Mouse (Mus musculus): ENCODE data around the gene U2af1. TPM values are rescaled to one million over a fixed set of nuclear protein-coding genes. Genes with fewer than 3 reads are reported as not detected.
A peak's percentile ranks its signal among the peaks of the same experiment; 100 is the strongest.
"Not testable (repeated sequence)": the region's sequence is repeated elsewhere in the genome, so short reads cannot be mapped to it uniquely, and the experiment has no call there.

Gene U2af1
- total RNA-seq (2021), result 100 to 1,000 TPM; 125 to 131 TPM
- long read RNA-seq, experiment 1, transcript U2af1-204 (2 exons, 703 nt), result minor isoform, 5 of 29 reads
- long read RNA-seq, experiment 1, transcript U2af1-201 (8 exons, 1,046 nt), result major isoform, 12 of 29 reads
- long read RNA-seq, experiment 1, partial matches to known transcripts, result 0 of 29 reads
- long read RNA-seq, experiment 1, other reads (novel, unspliced or antisense), result 8 of 29 reads
- long read RNA-seq, experiment 2, transcript U2af1-201 (8 exons, 1,046 nt), result major isoform, 21 of 45 reads
- long read RNA-seq, experiment 2, transcript U2af1-202 (8 exons, 923 nt), result minor isoform, 5 of 45 reads
- long read RNA-seq, experiment 2, transcript U2af1-204 (2 exons, 703 nt), result minor isoform, 7 of 45 reads
- long read RNA-seq, experiment 2, partial matches to known transcripts, result 1 of 45 reads
- long read RNA-seq, experiment 2, other reads (novel, unspliced or antisense), result 7 of 45 reads

DNA sequence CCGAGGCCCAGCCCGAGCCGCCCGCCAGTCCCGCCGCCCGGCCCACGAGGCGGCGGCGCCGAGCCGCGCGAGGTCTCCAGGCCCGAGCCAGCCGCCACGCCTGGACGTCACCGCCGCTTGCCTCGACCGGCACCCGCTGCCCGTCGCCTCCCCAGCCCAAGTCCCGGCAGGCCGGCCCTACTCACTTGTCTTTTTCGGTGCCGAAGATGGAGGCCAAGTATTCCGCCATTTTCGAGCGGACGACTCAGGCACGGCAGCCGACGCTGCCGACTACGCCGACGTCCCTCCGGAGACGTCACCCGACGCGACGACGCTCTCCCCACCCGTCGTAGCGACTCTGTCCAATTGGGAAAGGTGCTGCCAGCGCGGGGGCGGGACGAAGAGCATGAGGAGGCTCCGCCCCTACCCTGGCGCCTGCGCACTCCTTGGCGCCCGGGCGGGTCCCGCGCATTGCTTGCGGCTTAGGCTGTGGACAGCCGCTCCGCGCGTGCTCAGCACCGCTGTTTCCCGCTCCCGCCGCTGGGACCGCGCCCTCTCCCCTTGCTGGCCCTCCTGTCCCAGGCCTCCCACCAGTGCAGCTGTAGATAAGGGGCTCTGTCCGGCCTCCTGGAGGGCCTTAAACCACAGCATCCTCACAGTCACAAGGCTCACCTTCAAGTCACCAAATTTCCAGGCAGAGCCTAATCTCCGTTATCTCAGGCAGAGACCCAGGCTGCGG, at the start of gene U2af1:
TSS of gene U2af1 (minus strand) at position 425 of the 718 bp plus-strand sequence.
- TF ChIP-seq CTCF (conservative IDR thresholded peaks at IDR 0.05), result peak; percentile 35; the same call in 1 of the 2 replicates
- peak; percentile 98 to 99 for DNase-seq (ENCODE audit: low spot score in 2 of 2)
- peak within 1 kb of the TSS; percentile 93 for H3K27ac ChIP-seq
- H3K4me3 ChIP-seq, result peak within 1 kb of the TSS; percentile 78

GRCm38 (mm10) chr17:31705271-31706020, 46.8 kb upstream of the U2af1 start:
- H3K27ac ChIP-seq, result no peak overlapping the region
- no peak overlapping the region for H3K4me3 ChIP-seq
- peak; percentile 54 to 61 for DNase-seq (ENCODE audit: low spot score in 2 of 2)
- TF ChIP-seq CTCF (conservative IDR thresholded peaks at IDR 0.05), result no peak

- no peak for TF ChIP-seq CTCF (conservative IDR thresholded peaks at IDR 0.05)
- Histone ChIP-seq H3K4me3 (no peak overlapping the region), H3K27ac (no peak overlapping the region)
- DNase-seq (ENCODE audit: low spot score in 2 of 2), result no peak
Measured at GRCm38 (mm10) chr17:31703276-31703980, 44.7 kb upstream of the U2af1 start.

GRCm38 (mm10) chr17:31698347-31698746, 39.7 kb upstream of the U2af1 start:
- no peak overlapping the region for H3K4me3 ChIP-seq
- DNase-seq (ENCODE audit: low spot score in 2 of 2), result no peak
- H3K27ac ChIP-seq, result no peak overlapping the region
- no peak for TF ChIP-seq CTCF (conservative IDR thresholded peaks at IDR 0.05)

DNA sequence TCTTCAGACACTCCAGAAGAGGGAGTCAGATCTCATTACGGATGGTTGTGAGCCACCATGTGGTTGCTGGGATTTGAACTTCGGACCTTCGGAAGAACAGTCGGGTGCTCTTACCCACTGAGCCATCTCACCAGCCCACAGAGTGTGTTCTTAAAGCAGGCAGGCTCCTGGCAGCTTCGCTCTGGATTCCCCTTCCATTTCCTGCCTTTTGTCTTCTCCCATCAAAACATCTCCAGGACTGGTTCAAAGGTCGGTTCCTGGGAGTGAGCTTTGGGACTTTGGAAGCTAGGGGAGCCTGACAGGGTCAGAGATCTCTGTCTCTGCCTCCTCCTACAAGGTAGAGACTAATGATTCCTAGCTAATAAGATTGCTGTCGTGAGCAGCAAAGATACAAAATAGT, 36.7 kb upstream of the U2af1 start:
- H3K27ac ChIP-seq; H3K4me3 ChIP-seq; DNase-seq (ENCODE audit: low spot score in 2 of 2): not testable (repeated sequence)

DNA sequence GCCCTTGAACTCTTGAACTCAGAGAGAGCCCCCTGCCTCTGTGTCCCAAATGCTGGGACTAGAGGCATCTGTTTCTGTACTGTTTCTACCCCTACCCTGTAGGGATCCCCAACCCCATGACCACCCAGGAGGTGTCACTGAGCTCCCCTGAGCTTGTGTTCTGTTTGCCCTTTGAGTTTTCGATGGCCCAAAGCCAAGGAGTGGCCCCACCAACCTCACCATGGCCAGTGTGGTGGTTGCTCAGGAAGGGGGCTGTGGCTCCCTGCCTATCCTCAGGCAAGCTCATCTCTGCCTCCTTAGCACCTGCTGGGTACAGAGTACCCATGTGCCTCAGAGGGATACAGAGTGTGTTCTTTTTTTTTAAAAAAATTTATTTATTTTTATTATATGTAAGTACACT, 36.3 kb upstream of the U2af1 start:
- H3K4me3 ChIP-seq, result no peak overlapping the region
- H3K27ac ChIP-seq, result no peak overlapping the region
- TF ChIP-seq CTCF (conservative IDR thresholded peaks at IDR 0.05), result no peak
- DNase-seq (ENCODE audit: low spot score in 2 of 2), result no peak

DNA sequence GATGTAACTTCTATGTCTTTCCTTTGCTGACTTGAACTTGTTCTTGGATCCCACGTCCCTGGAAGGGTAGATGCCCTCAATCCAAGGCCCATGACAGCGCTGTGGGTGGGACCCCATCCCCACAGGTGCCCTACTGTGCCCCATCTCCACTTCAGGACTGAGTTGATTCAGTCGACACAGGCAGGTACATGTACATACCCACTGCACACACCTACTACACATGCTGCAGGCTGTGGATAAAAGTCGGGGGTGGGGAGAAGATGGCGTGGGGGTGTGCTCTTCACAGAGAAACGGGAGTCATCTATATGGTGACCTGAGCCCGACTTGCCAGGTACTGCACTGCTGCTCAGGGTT, 35.3 kb upstream of the U2af1 start:
- no peak overlapping the region for H3K4me3 ChIP-seq
- no peak for TF ChIP-seq CTCF (conservative IDR thresholded peaks at IDR 0.05)
- H3K27ac ChIP-seq, result no peak overlapping the region
- no peak for DNase-seq (ENCODE audit: low spot score in 2 of 2)

GRCm38 (mm10) chr17:31693330-31694022, 34.8 kb upstream of the U2af1 start:
- peak; percentile 65 to 84 for DNase-seq (ENCODE audit: low spot score in 2 of 2)
- H3K4me3 ChIP-seq, result no peak overlapping the region; the same call in 1 of the 2 replicates
- peak; percentile 83 for TF ChIP-seq CTCF (conservative IDR thresholded peaks at IDR 0.05)
- no peak overlapping the region for H3K27ac ChIP-seq

- Histone ChIP-seq H3K4me3 (no peak overlapping the region), H3K27ac (no peak overlapping the region)
- no peak for DNase-seq (ENCODE audit: low spot score in 2 of 2)
- no peak for TF ChIP-seq CTCF (conservative IDR thresholded peaks at IDR 0.05)
Measured at GRCm38 (mm10) chr17:31692918-31693317, 34.2 kb upstream of the U2af1 start.

DNA sequence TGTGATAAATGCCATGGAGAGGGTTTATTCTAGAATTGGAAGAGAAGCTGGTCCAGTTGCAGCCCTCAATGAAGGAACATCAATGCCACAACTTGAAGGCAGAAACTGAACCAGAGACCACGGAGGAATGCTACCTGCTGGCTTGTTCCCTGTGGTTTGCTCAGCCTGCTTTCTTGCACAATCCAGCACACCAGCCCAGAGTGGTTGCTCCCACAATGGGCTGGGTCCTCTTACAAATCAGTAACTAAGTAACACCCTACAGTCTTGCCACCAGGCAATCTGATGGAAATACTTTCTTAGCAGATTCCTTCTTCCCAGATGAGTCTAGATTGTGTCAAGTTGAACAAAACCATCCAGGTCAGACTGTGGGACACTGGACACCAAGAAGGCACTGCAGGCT, 30.9 kb upstream of the U2af1 start:
- no peak for DNase-seq (ENCODE audit: low spot score in 2 of 2)
- no peak overlapping the region for H3K4me3 ChIP-seq
- no peak overlapping the region for H3K27ac ChIP-seq
- TF ChIP-seq CTCF (conservative IDR thresholded peaks at IDR 0.05), result no peak

DNA sequence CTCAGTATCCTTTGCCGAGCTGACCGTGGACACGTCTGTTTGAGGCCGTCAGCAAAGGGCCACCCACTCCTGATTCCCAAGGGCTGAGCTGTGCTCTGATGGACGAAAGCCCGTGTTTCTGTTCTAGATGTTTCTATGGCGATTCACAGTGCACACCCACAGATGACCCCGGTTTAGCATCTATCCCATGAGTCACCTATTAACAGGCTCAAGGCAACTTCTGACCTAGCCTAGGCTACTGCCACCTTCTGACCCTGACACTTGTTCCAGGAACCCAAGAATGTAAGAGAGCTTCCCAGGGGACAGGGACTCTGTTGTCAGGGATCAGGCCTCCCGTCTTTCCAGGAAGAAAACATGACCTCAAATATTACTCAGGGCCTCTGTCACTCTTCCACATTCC, 29.4 kb upstream of the U2af1 start:
- DNase-seq (ENCODE audit: low spot score in 2 of 2), result no peak
- no peak for TF ChIP-seq CTCF (conservative IDR thresholded peaks at IDR 0.05)
- Histone ChIP-seq H3K4me3 (no peak overlapping the region), H3K27ac (no peak overlapping the region)

- Histone ChIP-seq H3K27ac (0 out of 2 replicates have a peak overlapping the region, but pooled peaks have one; percentile 71), H3K4me3 (no peak overlapping the region)
- no peak for TF ChIP-seq CTCF (conservative IDR thresholded peaks at IDR 0.05)
- no peak for DNase-seq (ENCODE audit: low spot score in 2 of 2)
Measured at GRCm38 (mm10) chr17:31686225-31686564, 27.5 kb upstream of the U2af1 start.
